Mouse (Mus musculus): ENCODE measurements at regions not wholly inside any gene's neighbourhood (a gene's known extent, or its start where the extent isn't known, plus 50 kb on each side); places are given as distances from the start of the nearest gene placed in this dataset.

GRCm38 (mm10) chr8:116143687-116144573 lies 360.8 kb upstream of the Dynlrb2 start:
- intact Hi-C loops (cut with DNase I), result loop anchor here (10.0 kb wide), 2 partner anchors 429 to 739 kb away; no protein-coding TSS in a partner anchor
- DNase-seq, result peak; percentile 54 to 55

DNA sequence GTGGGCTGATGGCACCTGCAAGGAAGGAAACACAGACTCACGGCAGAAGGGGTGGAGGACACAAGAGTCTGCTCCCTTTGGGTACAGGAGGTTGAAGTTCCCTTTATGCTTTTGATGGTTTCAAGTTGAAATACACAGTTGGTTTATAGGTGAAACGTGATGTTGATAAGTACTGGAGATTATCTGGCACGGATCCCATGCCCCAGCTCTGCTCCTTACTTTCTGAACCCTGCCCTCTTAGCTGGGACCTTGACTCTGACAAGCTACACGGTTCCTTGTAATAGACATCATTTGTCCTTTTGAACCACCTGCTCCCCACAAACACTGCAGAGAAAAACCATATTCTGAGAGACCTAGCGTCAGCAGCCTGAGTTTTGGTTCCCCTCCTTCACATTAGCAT lies 363.4 kb upstream of the Dynlrb2 start:
- DNase-seq, result no peak
- intact Hi-C loops (cut with DNase I), result loop anchor here (10.0 kb wide), 2 partner anchors 427 to 737 kb away; no protein-coding TSS in a partner anchor

DNA sequence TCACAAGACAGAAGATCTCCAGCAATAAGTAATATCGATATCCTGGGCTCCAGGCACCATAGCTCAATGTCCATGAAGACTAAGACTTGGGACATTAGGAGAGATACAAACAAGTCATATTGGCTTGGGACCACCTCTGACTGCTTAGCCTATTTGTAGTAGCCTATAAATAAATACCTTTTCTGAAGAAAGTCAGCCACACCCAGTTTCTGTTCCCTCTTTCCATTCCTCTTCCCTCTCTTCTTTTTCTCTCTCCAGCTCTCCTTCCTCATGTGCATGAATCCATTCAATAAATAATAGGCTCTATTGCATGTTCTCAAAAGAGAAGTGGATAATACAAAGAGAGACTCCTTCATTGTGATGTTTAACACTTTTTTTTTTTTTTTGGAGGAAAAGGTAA lies 364.8 kb upstream of the Dynlrb2 start:
- no peak for DNase-seq
- intact Hi-C loops (cut with DNase I), result loop anchor here (10.0 kb wide), 2 partner anchors 425 to 735 kb away; no protein-coding TSS in a partner anchor

DNA sequence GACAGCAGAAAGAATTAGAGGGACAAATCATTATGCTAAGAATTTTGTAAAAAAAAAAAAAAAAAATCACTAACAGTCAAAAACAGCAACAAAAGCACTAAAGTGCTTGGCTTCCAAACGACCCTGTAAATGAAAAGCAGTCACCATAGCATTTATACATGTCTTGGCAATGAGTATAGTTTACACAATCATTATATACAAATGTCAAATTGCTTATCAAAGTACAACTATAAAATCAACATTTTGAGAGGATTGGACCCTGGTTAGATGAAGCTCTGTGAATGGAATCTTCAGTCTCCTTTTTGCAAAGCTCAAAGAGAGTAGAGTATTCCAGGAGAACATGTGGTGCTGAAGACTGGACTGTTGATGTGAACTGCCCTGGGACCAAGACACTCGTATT lies 367.0 kb upstream of the Dynlrb2 start:
- intact Hi-C loops (cut with DNase I), result no loop called here
- DNase-seq, result no peak

DNA sequence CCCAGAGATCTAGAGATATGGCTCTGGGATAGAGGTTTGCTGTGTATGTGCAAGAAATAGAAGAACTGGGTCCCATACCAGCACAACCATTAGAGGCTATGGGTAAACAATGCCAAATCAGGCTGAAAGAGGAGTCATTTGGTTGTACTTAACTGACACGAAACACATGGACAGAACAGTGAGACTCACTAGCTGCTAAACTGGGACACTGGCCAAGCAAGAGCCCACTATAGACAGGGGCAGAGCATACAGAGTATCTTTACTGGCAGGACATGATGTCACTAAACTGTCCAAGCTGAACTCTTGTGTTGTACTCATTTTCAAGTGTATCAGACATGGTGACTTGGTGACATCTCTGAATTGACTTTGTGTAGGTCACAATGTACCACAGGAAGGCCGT lies 371.3 kb upstream of the Dynlrb2 start:
- intact Hi-C loops (cut with DNase I), result no loop called here

GRCm38 (mm10) chr8:116133084-116133483 lies 371.7 kb upstream of the Dynlrb2 start:
- DNase-seq, result no peak
- intact Hi-C loops (cut with DNase I), result no loop called here

More for the DNA sequence above, 371.3 kb upstream of the Dynlrb2 start:
- DNase-seq, result no peak

DNA sequence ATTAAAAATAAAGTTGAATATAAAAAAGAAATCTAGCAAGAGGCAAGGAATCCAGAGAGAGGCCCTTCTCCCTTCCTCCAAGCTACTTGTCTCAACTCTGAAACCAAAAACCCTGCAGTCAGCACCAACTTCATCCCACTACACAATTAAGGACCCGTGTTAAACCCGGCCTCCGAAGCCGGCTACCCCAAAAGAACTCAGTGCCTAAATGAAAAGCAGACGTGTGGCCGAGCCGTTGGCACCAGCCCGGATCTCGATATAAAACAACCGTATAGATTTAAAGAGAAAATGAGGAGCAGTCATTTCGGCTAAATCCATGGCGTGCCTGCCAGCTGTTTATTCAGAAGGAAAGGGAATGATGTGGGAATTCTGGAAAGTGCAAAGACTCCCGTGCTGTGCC lies 384.7 kb upstream of the Dynlrb2 start:
- intact Hi-C loops (cut with DNase I), result no loop called here
- no peak for DNase-seq

GRCm38 (mm10) chr8:116117919-116118318 lies 386.9 kb upstream of the Dynlrb2 start:
- no peak for DNase-seq
- intact Hi-C loops (cut with DNase I), result no loop called here

DNA sequence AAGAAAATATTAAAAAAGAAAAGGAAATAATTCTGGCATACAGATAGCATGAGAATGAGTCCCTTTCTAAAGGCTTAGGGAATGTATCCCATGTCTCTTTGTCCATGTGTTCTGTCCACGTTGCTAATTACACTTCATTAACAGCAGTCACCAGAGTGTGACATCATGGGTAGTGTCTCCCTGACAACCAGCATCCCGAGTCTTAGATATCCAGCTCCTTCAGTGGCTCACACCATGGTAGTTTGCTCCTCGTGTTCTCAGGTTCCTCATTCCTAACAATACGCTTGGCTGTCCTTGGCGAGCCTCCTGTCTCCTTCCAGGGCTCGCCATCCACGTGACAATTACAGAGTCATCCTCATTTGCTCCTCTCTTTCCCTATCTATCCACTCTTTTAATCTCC lies 388.1 kb upstream of the Dynlrb2 start:
- DNase-seq, result no peak
- intact Hi-C loops (cut with DNase I), result no loop called here

DNA sequence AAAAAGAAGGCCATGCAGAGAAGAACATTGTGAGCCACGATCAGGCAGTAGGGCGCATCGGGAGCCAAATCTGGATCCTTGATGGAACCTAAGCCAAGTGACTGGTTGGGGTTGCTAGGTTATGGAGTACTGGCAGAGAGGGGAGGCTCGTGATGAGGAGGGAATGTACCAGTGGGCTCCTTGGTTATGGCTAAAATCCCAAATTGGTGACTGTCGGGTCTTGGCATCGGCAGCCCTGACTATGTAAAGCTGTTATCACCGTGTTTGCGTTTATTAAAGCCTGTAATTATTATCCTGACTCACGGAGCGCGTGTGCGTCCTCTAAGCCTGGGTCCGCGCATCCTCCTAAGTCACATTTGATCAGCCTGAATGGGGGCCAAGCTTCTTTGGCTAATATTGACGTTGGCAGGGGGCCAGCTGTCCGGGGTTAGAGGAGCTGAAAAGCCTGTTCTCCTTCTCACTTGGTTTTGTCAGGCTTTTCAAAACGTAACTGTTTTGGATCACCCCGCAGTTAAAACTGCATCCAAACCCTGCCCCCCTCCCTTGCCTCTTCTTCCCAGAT lies 388.9 kb upstream of the Dynlrb2 start:
- peak; percentile 71 to 73 for DNase-seq
- intact Hi-C loops (cut with DNase I), result no loop called here

GRCm38 (mm10) chr8:116114978-116115377 lies 389.8 kb upstream of the Dynlrb2 start:
- intact Hi-C loops (cut with DNase I), result no loop called here
- DNase-seq, result no peak

DNA sequence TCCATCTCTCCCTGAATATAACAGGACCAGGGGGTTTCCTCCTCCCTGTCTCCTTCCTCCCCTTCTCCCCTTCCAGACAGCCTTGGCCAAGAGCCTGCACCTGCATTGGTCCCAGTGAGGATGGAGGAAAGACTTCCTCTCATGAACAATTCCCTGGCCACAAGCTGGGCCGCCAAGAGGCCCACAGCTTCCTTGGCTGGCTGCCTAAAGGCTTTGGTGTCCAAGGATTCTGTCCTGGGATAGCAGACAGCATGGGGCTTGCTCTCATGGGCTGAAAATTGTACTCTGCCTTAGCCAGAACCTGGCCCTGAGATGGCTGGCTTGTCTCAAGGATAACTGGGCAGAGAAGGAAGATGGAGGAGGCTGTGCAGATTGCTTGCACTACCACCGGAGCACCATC lies 390.3 kb upstream of the Dynlrb2 start:
- intact Hi-C loops (cut with DNase I), result no loop called here

GRCm38 (mm10) chr8:116111168-116111567 lies 393.6 kb upstream of the Dynlrb2 start:
- no peak for DNase-seq
- intact Hi-C loops (cut with DNase I), result no loop called here

More for the DNA sequence above, 390.3 kb upstream of the Dynlrb2 start:
- peak; percentile 67 to 76 for DNase-seq

- intact Hi-C loops (cut with DNase I), result no loop called here
- no peak for DNase-seq
These were observed 389.1 kb upstream of the Maf start for GRCm38 (mm10) chr8:116096666-116097065.

GRCm38 (mm10) chr8:116083156-116083555 lies 375.6 kb upstream of the Maf start:
- intact Hi-C loops (cut with DNase I), result no loop called here
- no peak for DNase-seq

DNA sequence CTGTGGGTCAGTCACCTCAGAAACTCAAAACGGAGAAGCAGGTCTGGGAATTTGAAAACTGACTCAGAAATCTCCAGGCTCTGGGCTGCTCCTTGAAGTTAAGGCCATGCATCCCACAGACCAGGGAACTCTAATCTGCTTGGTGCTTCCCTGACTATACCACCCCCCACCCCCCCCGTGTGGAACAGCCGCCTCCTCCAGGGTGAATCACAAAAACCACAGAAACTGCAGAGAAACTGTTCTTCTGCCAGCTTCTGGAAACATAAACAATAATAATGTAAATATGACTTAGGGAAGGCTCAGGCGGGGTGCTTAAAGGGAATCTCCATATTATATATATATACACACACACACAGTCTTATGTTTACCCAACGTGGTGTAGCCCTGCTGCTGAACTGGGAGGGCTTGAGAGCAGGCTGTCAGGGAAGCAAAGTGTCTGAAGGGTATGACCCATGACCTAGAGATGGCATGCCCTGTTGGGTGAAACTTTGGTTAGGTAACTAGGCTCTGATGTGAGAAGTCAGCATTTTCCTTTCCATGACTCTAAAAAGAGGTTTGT lies 371.3 kb upstream of the Maf start:
- no peak for DNase-seq
- intact Hi-C loops (cut with DNase I), result no loop called here

DNA sequence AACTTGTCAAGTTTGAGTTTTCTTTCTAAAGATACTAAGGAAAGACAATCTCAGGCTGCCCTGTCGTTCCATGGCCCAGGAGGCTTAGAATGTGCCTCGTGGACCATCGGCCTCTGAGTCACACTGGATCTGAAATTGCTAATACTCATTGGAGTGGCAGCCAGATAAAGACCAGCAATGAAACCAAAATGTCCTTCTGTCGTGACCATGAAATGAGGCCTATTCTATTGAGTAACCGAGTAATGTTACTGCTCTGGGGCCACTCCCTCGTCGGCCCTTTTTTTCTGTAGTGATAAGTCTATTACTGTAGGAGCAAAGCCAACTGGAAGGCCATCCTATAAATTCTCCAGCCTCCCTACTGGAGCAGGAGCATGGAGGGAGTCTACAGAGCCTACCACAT lies 363.9 kb upstream of the Maf start:
- no peak for DNase-seq
- intact Hi-C loops (cut with DNase I), result no loop called here

DNA sequence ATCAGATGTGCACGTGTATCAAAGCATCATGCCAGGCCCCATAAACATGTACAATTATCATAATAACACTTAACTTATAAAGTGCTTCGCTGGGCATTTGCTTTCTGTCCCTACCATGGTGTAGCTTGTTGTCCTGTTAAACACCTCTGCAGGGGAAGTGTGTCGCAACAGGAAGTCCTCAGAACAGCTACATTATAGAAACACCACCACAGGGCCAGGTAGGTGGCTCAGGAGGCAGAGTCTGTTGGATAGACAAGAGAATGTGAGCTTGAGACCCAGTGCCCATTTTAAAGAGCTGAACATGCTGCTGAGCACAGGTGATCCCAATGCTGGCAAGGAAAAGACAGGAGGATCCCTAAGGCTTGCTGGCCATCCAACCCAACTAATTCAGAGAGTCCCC lies 361.9 kb upstream of the Maf start:
- DNase-seq, result no peak
- intact Hi-C loops (cut with DNase I), result no loop called here

- intact Hi-C loops (cut with DNase I), result no loop called here
- DNase-seq, result no peak
These were observed 360.4 kb upstream of the Maf start for GRCm38 (mm10) chr8:116067978-116068375.

DNA sequence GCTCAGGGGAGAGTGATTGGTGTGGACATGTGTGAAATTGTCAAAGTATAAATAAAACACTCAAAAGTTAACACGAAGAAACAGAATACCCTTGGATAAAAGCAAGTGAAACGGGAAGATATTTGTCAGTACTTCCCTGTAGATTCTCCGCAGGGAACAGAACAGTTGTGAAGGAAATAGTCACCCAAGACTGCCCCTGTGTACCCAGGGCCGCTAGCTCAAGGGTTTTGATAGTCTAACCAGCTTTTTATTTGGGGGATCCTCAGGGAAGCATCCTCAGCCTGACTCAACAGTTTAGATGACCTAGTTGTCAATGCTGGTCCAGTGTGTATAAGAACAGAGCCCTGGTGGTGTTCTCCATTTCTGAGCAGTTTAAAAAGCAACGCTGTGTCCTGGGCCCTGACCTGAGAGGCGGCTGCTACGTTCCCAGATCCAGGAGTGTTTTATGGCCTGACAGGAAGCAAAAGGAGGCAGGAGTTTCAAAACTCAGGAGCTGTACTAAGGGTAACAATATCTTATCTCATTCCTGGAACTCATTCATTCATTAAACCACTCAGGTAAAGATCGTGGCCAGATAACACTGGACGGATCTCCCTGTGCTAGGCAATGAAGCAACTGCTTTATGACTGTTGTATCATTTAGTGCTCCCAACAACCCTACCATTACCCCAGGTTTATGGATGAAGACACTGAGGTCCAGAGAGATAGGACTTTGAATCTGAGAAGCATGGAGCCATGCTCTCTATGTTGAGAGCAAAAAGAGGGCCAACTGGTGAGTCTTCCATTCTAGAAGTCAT lies 359.8 kb upstream of the Maf start:
- no peak for DNase-seq

GRCm38 (mm10) chr8:116065871-116066270 lies 358.3 kb upstream of the Maf start:
- intact Hi-C loops (cut with DNase I), result no loop called here
- no peak for DNase-seq

More for the DNA sequence above, 359.8 kb upstream of the Maf start:
- intact Hi-C loops (cut with DNase I), result no loop called here

Data from heart, postnatal 14 days (tissue).